Mouse (Mus musculus) kidney, embryonic 16.5 days (tissue): Measurements from ENCODE around the gene Cacna1s. TPM values are rescaled to one million over a fixed set of nuclear protein-coding genes. Genes with fewer than 3 reads are reported as not detected.

ENCODE experiments used
- ATAC-seq: fragments of 200-750 bp; cut with Nextera tagmentation; 2 replicates; pipeline ENCODE4 v1.8.0; 2017; ENCODE audit warnings: moderate TSS enrichment; ENCODE audit not compliant: low FRiP score, low TSS enrichment
- H3K27ac ChIP-seq: fragments of 300-500 bp; sonication (generic); 2 replicates; pipeline ENCODE4 v1.5.1; 2014; ENCODE audit warnings: low read length
- H3K27me3 ChIP-seq: fragments of 300-500 bp; sonication (generic); 2 replicates; pipeline ENCODE4 v1.6.1; 2014; ENCODE audit warnings: low read length, control low read depth, mixed read lengths; ENCODE audit not compliant: insufficient read depth
- H3K36me3 ChIP-seq: fragments of 300-500 bp; sonication (generic); 2 replicates; pipeline ENCODE4 v1.6.1; 2014; ENCODE audit warnings: low read length, control low read depth, mixed read lengths; ENCODE audit not compliant: insufficient read depth
- H3K4me1 ChIP-seq: fragments of 300-500 bp; sonication (generic); 2 replicates; pipeline ENCODE4 v1.6.1; 2014; ENCODE audit warnings: low read length, control low read depth, mixed read lengths; ENCODE audit not compliant: insufficient read depth
- H3K4me2 ChIP-seq: fragments of 300-500 bp; sonication (generic); replicated peaks from 2 replicates; pipeline ENCODE4 v1.6.1; 2014; ENCODE audit warnings: low read depth, low read length
- H3K4me3 ChIP-seq: fragments of 300-500 bp; sonication (generic); 2 replicates; pipeline ENCODE4 v1.5.1; 2014; ENCODE audit warnings: mild to moderate bottlenecking, low read length
- H3K9ac ChIP-seq: fragments of 300-500 bp; sonication (generic); replicated peaks from 2 replicates; pipeline ENCODE4 v1.6.1; 2014; ENCODE audit warnings: low read length
- H3K9me3 ChIP-seq: fragments of 300-500 bp; sonication (generic); 2 replicates; pipeline ENCODE4 v1.6.1; 2016; ENCODE audit warnings: low read length, control low read depth
- WGBS: fragments of 180-500 bp; shearing (Covaris S2); extraction: QIAGEN DNeasy Blood & Tissue Kit; methylation state at CpG from one replicate; pipeline ENCODE4 v1.1.7; 2014; 5-methylcytosine and 5-hydroxymethylcytosine counted together
- polyA plus RNA-seq: library from polyadenylated mRNA; unstranded; fragments of >200 nt; fragmentation: Nextera tagmentation; extraction: Ambion mirVana; gene quantifications from 2 replicates; pipeline ENCODE4 v1.2.1, GENCODE M21; 2015

Gene Cacna1s
- polyA plus RNA-seq, 1 experiment from 2014 or later: 0.36 TPM

DNA sequence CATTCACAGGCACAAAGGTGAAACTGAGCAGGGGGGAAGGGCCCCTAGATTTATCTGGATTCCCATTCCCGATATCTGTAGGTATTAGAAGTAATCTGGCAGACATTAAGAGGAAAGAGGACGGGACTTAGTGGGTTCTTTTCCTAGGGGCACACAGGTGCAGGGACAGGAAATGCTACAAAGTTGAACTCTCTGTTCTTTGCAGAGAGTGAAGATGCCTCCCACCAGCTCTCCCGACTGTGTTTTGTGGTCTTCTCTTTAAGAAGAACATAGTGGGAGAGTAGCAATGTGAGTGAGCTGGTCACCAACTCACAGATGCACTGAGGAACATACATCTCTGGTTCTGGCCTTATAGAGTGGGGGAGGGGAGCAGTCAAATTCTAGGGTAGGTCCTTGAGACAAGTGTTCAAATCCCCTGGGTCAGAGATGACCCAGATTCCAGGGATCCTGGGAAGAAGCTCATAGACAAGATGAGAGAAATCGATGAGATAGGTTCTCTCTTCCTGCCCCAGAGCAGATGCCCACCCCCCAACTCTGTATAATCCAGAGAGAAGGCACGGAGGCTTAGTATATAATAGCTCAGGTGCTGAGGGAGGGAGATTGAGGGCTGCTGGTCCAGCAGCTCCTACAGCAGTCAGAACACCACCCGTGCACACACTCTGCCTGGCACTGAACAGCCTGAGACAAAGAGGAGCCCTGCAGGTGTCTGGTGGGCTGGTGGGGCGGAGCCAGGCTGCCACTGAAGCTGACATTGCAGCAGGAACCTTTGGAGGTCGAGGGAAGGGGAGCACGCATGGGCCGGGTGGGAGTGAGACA lies 80.0 kb downstream of the Cacna1s start:
- H3K4me3 ChIP-seq: peak overlapping the region; percentile 58
- H3K36me3 ChIP-seq: no peaks in the 10 kb centered on the region
- no peak overlapping the region for H3K27ac ChIP-seq
- H3K27me3 ChIP-seq: no peaks in the 10 kb centered on the region
- WGBS: 45% methylated on average over 10 of the region's 10 CpGs
- 0 out of 2 replicates have a peak overlapping the region, but pooled peaks have one; percentile 76 for H3K9ac ChIP-seq
- H3K4me1 ChIP-seq: peaks cover 84% of the 10 kb centered on the region
- no peak for ATAC-seq
- H3K9me3 ChIP-seq: no peaks in the 10 kb centered on the region
- H3K4me2 ChIP-seq: peak overlapping the region; percentile 89

DNA sequence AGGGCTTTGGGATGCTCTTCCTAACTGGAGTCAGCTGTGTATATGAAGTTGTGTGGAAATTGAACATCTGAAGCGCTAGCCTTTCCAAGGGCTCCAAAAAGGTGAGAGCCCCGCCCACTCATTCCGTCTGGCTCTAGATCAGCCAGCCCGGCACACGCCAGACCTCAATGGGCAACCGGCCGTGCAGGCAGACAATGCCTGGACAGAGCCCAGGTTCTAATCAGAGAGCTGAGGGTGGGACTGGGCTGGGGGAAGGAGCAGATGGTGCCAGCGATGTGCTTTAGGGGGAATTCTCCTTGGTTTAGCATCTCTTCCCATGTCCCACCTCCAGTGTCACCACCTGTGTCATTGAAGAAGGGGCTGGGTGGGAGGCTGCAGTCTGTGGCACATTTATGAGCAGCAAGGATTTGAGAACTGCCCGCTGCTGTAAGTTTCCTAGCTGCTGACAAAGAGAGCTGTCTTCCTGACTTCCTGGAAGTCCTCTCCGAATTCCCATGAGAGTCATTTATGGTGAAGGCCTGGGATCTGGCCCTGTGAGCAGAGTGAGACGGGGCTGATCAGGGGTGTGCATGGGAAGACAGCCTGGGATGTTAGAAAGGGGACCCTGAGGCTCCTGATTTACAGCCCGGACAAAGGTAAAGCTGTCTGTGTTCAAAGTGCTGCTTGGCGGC lies 81.2 kb downstream of the Cacna1s start:
- Histone ChIP-seq H3K9me3 (no peaks in the 10 kb centered on the region), H3K9ac (peak overlapping the region; percentile 36; the same call in 1 of the 2 replicates)

GRCm38 (mm10) chr1:136134547-136134946 lies 82.0 kb downstream of the Cacna1s start:
- H3K36me3 ChIP-seq: no peaks in the 10 kb centered on the region
- H3K4me2 ChIP-seq: no peak overlapping the region
- no peaks in the 10 kb centered on the region for H3K9me3 ChIP-seq
- no peak for ATAC-seq
- no peak overlapping the region for H3K4me3 ChIP-seq
- H3K27ac ChIP-seq: no peak overlapping the region
- H3K9ac ChIP-seq: peak overlapping the region; percentile 36; the same call in 1 of the 2 replicates
- peaks cover 88% of the 10 kb centered on the region for H3K4me1 ChIP-seq
- no peaks in the 10 kb centered on the region for H3K27me3 ChIP-seq
- whole genome bisulfite sequencing: 64% methylated on average over 2 of the region's 2 CpGs

More for the DNA sequence above, 81.2 kb downstream of the Cacna1s start:
- Histone ChIP-seq H3K4me2 (peak overlapping the region; percentile 1), H3K4me3 (no peak overlapping the region), H3K36me3 (no peaks in the 10 kb centered on the region), H3K4me1 (peaks cover 87% of the 10 kb centered on the region), H3K27ac (no peak overlapping the region), H3K27me3 (no peaks in the 10 kb centered on the region)
- no peak for ATAC-seq
- 23% methylated on average over 13 of the region's 13 CpGs for WGBS

DNA sequence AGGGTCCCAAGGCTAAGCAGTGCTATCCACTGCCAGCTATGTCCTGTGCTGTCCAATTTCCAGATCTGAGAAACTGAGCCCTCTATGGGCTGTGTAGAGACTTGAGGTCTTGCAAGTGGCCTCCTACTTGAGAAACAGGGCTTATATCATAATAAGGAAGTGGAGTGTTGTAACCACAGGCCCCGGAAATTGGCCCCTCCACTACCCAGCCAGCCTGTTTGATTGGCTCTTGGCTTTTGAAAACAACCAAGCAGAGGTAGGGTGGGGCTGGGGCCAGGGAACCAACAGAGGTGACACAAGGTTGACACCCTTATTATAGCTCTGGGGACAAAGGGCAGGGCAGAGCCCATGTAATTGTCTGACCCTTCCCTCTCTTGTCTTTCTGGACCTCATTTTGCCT lies 82.5 kb downstream of the Cacna1s start:
- ATAC-seq: no peak
- Histone ChIP-seq H3K27ac (no peak overlapping the region), H3K4me1 (peaks cover 89% of the 10 kb centered on the region)

GRCm38 (mm10) chr1:136135777-136136444 lies 83.4 kb downstream of the Cacna1s start:
- Histone ChIP-seq H3K4me3 (no peak overlapping the region), H3K4me2 (no peak overlapping the region), H3K27ac (no peak overlapping the region), H3K36me3 (no peaks in the 10 kb centered on the region), H3K9me3 (no peaks in the 10 kb centered on the region), H3K4me1 (peaks cover 89% of the 10 kb centered on the region), H3K9ac (peak overlapping the region; percentile 39), H3K27me3 (no peaks in the 10 kb centered on the region)
- no peak for ATAC-seq
- WGBS: 67% methylated on average over 6 of the region's 6 CpGs

More for the DNA sequence above, 82.5 kb downstream of the Cacna1s start:
- Histone ChIP-seq H3K27me3 (no peaks in the 10 kb centered on the region), H3K9me3 (no peaks in the 10 kb centered on the region), H3K4me2 (no peak overlapping the region), H3K9ac (no peak overlapping the region), H3K36me3 (no peaks in the 10 kb centered on the region), H3K4me3 (no peak overlapping the region)
- 25% methylated on average over 1 of the region's 1 CpGs for WGBS

- no peak for ATAC-seq
- Histone ChIP-seq H3K4me3 (no peak overlapping the region), H3K36me3 (no peaks in the 10 kb centered on the region), H3K27ac (no peak overlapping the region), H3K9ac (no peak overlapping the region), H3K4me2 (no peak overlapping the region), H3K4me1 (peaks cover 89% of the 10 kb centered on the region), H3K9me3 (no peaks in the 10 kb centered on the region), H3K27me3 (no peaks in the 10 kb centered on the region)
- 47% methylated on average over 4 of the region's 4 CpGs for whole genome bisulfite sequencing
Observed at GRCm38 (mm10) chr1:136136547-136136946, 84.0 kb downstream of the Cacna1s start.

DNA sequence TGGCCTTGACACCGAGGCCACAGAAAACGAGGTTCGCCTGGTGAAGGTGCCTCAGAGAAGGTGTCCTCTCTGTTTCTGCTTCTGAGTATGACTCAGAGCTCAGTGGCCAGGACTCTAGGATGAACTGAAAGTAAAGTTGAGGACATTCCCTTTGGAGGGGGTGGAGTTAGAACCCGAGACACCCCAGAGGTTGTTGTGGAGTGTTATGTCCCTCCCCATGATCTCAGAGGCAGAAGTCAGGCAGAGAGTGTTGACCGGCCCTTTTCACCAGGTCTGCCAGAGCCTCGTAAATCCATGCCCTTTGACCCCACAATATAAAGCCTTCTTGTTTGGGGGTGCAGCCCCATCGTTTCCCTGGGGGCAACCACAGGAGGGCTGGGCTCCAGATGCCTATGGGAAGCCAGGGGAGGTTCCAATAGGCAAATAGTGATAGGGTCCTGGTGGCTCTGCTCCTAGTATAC lies 84.6 kb downstream of the Cacna1s start:
- H3K9ac ChIP-seq: no peak overlapping the region
- ATAC-seq: no peak
- WGBS: 33% methylated on average over 7 of the region's 7 CpGs

GRCm38 (mm10) chr1:136137575-136137974 lies 85.0 kb downstream of the Cacna1s start:
- ATAC-seq: no peak
- H3K27ac ChIP-seq: peak overlapping the region; percentile 55; the same call in 1 of the 2 replicates
- H3K4me2 ChIP-seq: no peak overlapping the region
- no peak overlapping the region for H3K9ac ChIP-seq
- H3K27me3 ChIP-seq: no peaks in the 10 kb centered on the region
- no peak overlapping the region for H3K4me3 ChIP-seq
- peaks cover 81% of the 10 kb centered on the region for H3K4me1 ChIP-seq
- H3K9me3 ChIP-seq: no peaks in the 10 kb centered on the region
- WGBS: 3% methylated on average over 4 of the region's 4 CpGs
- no peaks in the 10 kb centered on the region for H3K36me3 ChIP-seq

More for the DNA sequence above, 84.6 kb downstream of the Cacna1s start:
- H3K4me1 ChIP-seq: peaks cover 84% of the 10 kb centered on the region
- H3K36me3 ChIP-seq: no peaks in the 10 kb centered on the region
- H3K9me3 ChIP-seq: no peaks in the 10 kb centered on the region
- H3K27me3 ChIP-seq: no peaks in the 10 kb centered on the region
- no peak overlapping the region for H3K4me3 ChIP-seq
- H3K27ac ChIP-seq: peak overlapping the region; percentile 55; the same call in 1 of the 2 replicates
- no peak overlapping the region for H3K4me2 ChIP-seq

- peaks cover 77% of the 10 kb centered on the region for H3K4me1 ChIP-seq
- 42% methylated on average over 10 of the region's 10 CpGs for WGBS
Observed at GRCm38 (mm10) chr1:136138191-136138830, 85.8 kb downstream of the Cacna1s start.

More at GRCm38 (mm10) chr1:136138191-136138830, 85.8 kb downstream of the Cacna1s start:
- Histone ChIP-seq H3K9me3 (no peaks in the 10 kb centered on the region), H3K36me3 (no peaks in the 10 kb centered on the region), H3K4me2 (no peak overlapping the region), H3K27ac (peak overlapping the region; percentile 55), H3K9ac (0 out of 2 replicates have a peak overlapping the region, but pooled peaks have one; percentile 1), H3K27me3 (no peaks in the 10 kb centered on the region), H3K4me3 (no peak overlapping the region)
- no peak for ATAC-seq
